Mouse (Mus musculus): ENCODE measurements around the gene Srxn1.

The Srxn1 gene

GRCm38 (mm10) chr2:152119228-152119865 is 14.0 kb downstream of the Srxn1 start:
- no peak for DNase-seq (ENCODE audit: low spot score)

- no peak for DNase-seq (ENCODE audit: low spot score)
These were observed 17.6 kb downstream of the Srxn1 start for GRCm38 (mm10) chr2:152122896-152123295.

- DNase-seq (ENCODE audit: low spot score) = no peak
These were observed 23.3 kb downstream of the Srxn1 start for GRCm38 (mm10) chr2:152128597-152128996.

- no peak for DNase-seq (ENCODE audit: low spot score)
These were observed 24.5 kb downstream of the Srxn1 start for GRCm38 (mm10) chr2:152129778-152130177.

GRCm38 (mm10) chr2:152132016-152132415 is 26.7 kb downstream of the Srxn1 start:
- DNase-seq (ENCODE audit: low spot score) = no peak

GRCm38 (mm10) chr2:152132691-152133090 is 27.4 kb downstream of the Srxn1 start:
- DNase-seq (ENCODE audit: low spot score) = no peak

- DNase-seq (ENCODE audit: low spot score) = no peak
These were observed 34.1 kb downstream of the Srxn1 start for GRCm38 (mm10) chr2:152139191-152139987.

GRCm38 (mm10) chr2:152140941-152141340 is 35.6 kb downstream of the Srxn1 start:
- DNase-seq (ENCODE audit: low spot score) = no peak

GRCm38 (mm10) chr2:152141491-152141890 is 36.2 kb downstream of the Srxn1 start:
- DNase-seq (ENCODE audit: low spot score) = no peak

- no peak for DNase-seq (ENCODE audit: low spot score)
These were observed 36.7 kb downstream of the Srxn1 start for GRCm38 (mm10) chr2:152142046-152142445.

GRCm38 (mm10) chr2:152142571-152142970 is 37.3 kb downstream of the Srxn1 start:
- no peak for DNase-seq (ENCODE audit: low spot score)

- DNase-seq (ENCODE audit: low spot score) = peak; percentile 16
These were observed 38.2 kb downstream of the Srxn1 start, which contains the start of gene Tcf15 for GRCm38 (mm10) chr2:152143279-152144157. Gene Tcf15 (plus strand): TSS chr2:152143561.

- no peak for DNase-seq (ENCODE audit: low spot score)
These were observed 38.8 kb downstream of the Srxn1 start for GRCm38 (mm10) chr2:152144158-152144450.

- DNase-seq (ENCODE audit: low spot score) = no peak
These were observed 39.2 kb downstream of the Srxn1 start for GRCm38 (mm10) chr2:152144501-152144900.

GRCm38 (mm10) chr2:152145711-152146110 is 40.4 kb downstream of the Srxn1 start:
- no peak for DNase-seq (ENCODE audit: low spot score)

- no peak for DNase-seq (ENCODE audit: low spot score)
These were observed 41.8 kb downstream of the Srxn1 start for GRCm38 (mm10) chr2:152147079-152147478.

- DNase-seq (ENCODE audit: low spot score) = no peak
These were observed 43.4 kb downstream of the Srxn1 start for GRCm38 (mm10) chr2:152148675-152149074.

- no peak for DNase-seq (ENCODE audit: low spot score)
These were observed 44.6 kb downstream of the Srxn1 start for GRCm38 (mm10) chr2:152149891-152150290.

- DNase-seq (ENCODE audit: low spot score) = no peak
These were observed 45.1 kb downstream of the Srxn1 start for GRCm38 (mm10) chr2:152150373-152150772.

GRCm38 (mm10) chr2:152153361-152153760 is 48.0 kb downstream of the Srxn1 start:
- no peak for DNase-seq (ENCODE audit: low spot score)

GRCm38 (mm10) chr2:152155414-152156208 is 50.3 kb downstream of the Srxn1 start:
- DNase-seq (ENCODE audit: low spot score) = no peak

GRCm38 (mm10) chr2:152156471-152156870 is 51.2 kb downstream of the Srxn1 start:
- DNase-seq (ENCODE audit: low spot score) = no peak
